Mouse (Mus musculus): Measurements from ENCODE around the gene Pou2f1. TPM values are rescaled to one million over a fixed set of nuclear protein-coding genes. Genes with fewer than 3 reads are reported as not detected.

Pou2f1 gene
- total and polyA plus RNA-seq, 3 experiments: 4.6 to 10.2 TPM; not detected in 1

- no peak for DNase-seq (ENCODE audit: low read depth, low spot score)
- no peaks in the 10 kb centered on the region for H3K36me3 ChIP-seq (ENCODE audit: control insufficient read depth in 1 of 2, insufficient read depth in 2 of 2, low read length in 2 of 2)
- H3K9me3 ChIP-seq (replicated peaks; ENCODE audit: insufficient read depth, low read length): no peaks in the 10 kb centered on the region
- H3K4me3 ChIP-seq (ENCODE audit: control insufficient read depth in 1 of 2, insufficient read depth in 1 of 2, low read depth in 2 of 2, low read length in 2 of 2): no peak overlapping the region
- no peaks in the 10 kb centered on the region; a peak in 3 of 4 replicates for H3K27me3 ChIP-seq (ENCODE audit: control insufficient read depth in 1 of 2, insufficient read depth in 2 of 2, low read length in 2 of 2)
- H3K4me1 ChIP-seq (ENCODE audit: control insufficient read depth in 1 of 2, insufficient read depth in 2 of 2, low read length in 2 of 2): no peaks in the 10 kb centered on the region; a peak in 1 of 4 replicates
- H3K79me2 ChIP-seq (ENCODE audit: control insufficient read depth, insufficient read depth, low read length, poor library complexity): no peaks in the 10 kb centered on the region
- H3K27ac ChIP-seq (ENCODE audit: control insufficient read depth, low read depth, low read length): no peak overlapping the region
- TF ChIP-seq TCF12 (IDR thresholded peaks at IDR 0.05; ENCODE audit: low read depth, low read length) (no peak), USF1 (IDR thresholded peaks at IDR 0.05; ENCODE audit: low read depth, low read length) (no peak), ZC3H11A (IDR thresholded peaks at IDR 0.05; ENCODE audit: low read depth, low read length) (no peak), CHD2 (IDR thresholded peaks at IDR 0.05; ENCODE audit: low read length) (no peak), NELFE (IDR thresholded peaks at IDR 0.05; ENCODE audit: low read depth, low read length) (no peak), POLR2AphosphoS5 (IDR thresholded peaks at IDR 0.05; ENCODE audit: borderline replicate concordance, low read depth, low read length) (no peak), RCOR1 (IDR thresholded peaks at IDR 0.05; ENCODE audit: low read depth, low read length) (no peak), ZNF384 (IDR thresholded peaks at IDR 0.05; ENCODE audit: low read depth, low read length) (no peak), SIN3A (IDR thresholded peaks at IDR 0.05; ENCODE audit: low read length) (no peak), KAT2A (conservative IDR thresholded peaks at IDR 0.05; ENCODE audit: low read depth, low read length) (no peak), MEF2A (IDR thresholded peaks at IDR 0.05; ENCODE audit: extremely low read depth, insufficient replicate concordance, low read depth, low read length, poor library complexity, severe bottlenecking) (no peak), GATA1 (IDR thresholded peaks at IDR 0.05; ENCODE audit: low read depth, low read length) (no peak), CTCF (IDR thresholded peaks at IDR 0.05 in 2 of 3, conservative IDR thresholded peaks at IDR 0.05 in 1 of 3; ENCODE audit: control insufficient read depth in 1 of 3, insufficient read depth in 1 of 3, low read depth in 2 of 3, low read length in 3 of 3, poor library complexity in 1 of 3, severe bottlenecking in 1 of 3) (no peak), ZMIZ1 (IDR thresholded peaks at IDR 0.05; ENCODE audit: low read depth, low read length) (no peak), HCFC1 (IDR thresholded peaks at IDR 0.05; ENCODE audit: low read depth, low read length) (no peak)
- no peak overlapping the region for H3K9ac ChIP-seq (ENCODE audit: control insufficient read depth, low read depth, low read length, poor library complexity, severe bottlenecking)
Observed at GRCm38 (mm10) chr1:166038731-166039332, 36.4 kb upstream of the Pou2f1 start.

- H3K4me1 ChIP-seq (ENCODE audit: control insufficient read depth in 1 of 2, insufficient read depth in 2 of 2, low read length in 2 of 2): no peaks in the 10 kb centered on the region
- no peak overlapping the region for H3K4me3 ChIP-seq (ENCODE audit: control insufficient read depth in 1 of 2, insufficient read depth in 1 of 2, low read depth in 2 of 2, low read length in 2 of 2)
- H3K27me3 ChIP-seq (ENCODE audit: control insufficient read depth in 1 of 2, insufficient read depth in 2 of 2, low read length in 2 of 2): no peaks in the 10 kb centered on the region; a peak in 3 of 4 replicates
- DNase-seq (ENCODE audit: low read depth, low spot score): no peak
- no peaks in the 10 kb centered on the region for H3K79me2 ChIP-seq (ENCODE audit: control insufficient read depth, insufficient read depth, low read length, poor library complexity)
- H3K36me3 ChIP-seq (ENCODE audit: control insufficient read depth in 1 of 2, insufficient read depth in 2 of 2, low read length in 2 of 2): no peaks in the 10 kb centered on the region
- TF ChIP-seq POLR2AphosphoS5 (IDR thresholded peaks at IDR 0.05; ENCODE audit: borderline replicate concordance, low read depth, low read length): no peak
- TF ChIP-seq CHD1 (IDR thresholded peaks at IDR 0.05; ENCODE audit: low read depth, low read length): no peak
- TF ChIP-seq MEF2A (IDR thresholded peaks at IDR 0.05; ENCODE audit: extremely low read depth, insufficient replicate concordance, low read depth, low read length, poor library complexity, severe bottlenecking): no peak
- no peak for TF ChIP-seq ZC3H11A (IDR thresholded peaks at IDR 0.05; ENCODE audit: low read depth, low read length)
- TF ChIP-seq ZNF384 (IDR thresholded peaks at IDR 0.05; ENCODE audit: low read depth, low read length): no peak
- TF ChIP-seq RCOR1 (IDR thresholded peaks at IDR 0.05; ENCODE audit: low read depth, low read length): no peak
- TF ChIP-seq GATA1 (IDR thresholded peaks at IDR 0.05; ENCODE audit: low read depth, low read length): no peak
- TF ChIP-seq USF1 (IDR thresholded peaks at IDR 0.05; ENCODE audit: low read depth, low read length): no peak
- TF ChIP-seq BHLHE40 (IDR thresholded peaks at IDR 0.05; ENCODE audit: borderline replicate concordance, low read depth, low read length): no peak
- TF ChIP-seq MYB (IDR thresholded peaks at IDR 0.05; ENCODE audit: low read depth, low read length): no peak
- TF ChIP-seq ETS1 (IDR thresholded peaks at IDR 0.05; ENCODE audit: low read depth, low read length): no peak
- TF ChIP-seq RAD21 (IDR thresholded peaks at IDR 0.05; ENCODE audit: low read depth, low read length): no peak
- no peak for TF ChIP-seq SIN3A (IDR thresholded peaks at IDR 0.05; ENCODE audit: low read length)
- H3K9me3 ChIP-seq (replicated peaks; ENCODE audit: insufficient read depth, low read length): no peaks in the 10 kb centered on the region
- no peak overlapping the region for H3K9ac ChIP-seq (ENCODE audit: control insufficient read depth, low read depth, low read length, poor library complexity, severe bottlenecking)
- no peak overlapping the region for H3K27ac ChIP-seq (ENCODE audit: control insufficient read depth, low read depth, low read length)
Observed at GRCm38 (mm10) chr1:166035045-166035444, 32.6 kb upstream of the Pou2f1 start.

Measured in MEL (cell line).